17 mouse cellular contexts compared by ENCODE assay signal in the genomic region with DNA sequence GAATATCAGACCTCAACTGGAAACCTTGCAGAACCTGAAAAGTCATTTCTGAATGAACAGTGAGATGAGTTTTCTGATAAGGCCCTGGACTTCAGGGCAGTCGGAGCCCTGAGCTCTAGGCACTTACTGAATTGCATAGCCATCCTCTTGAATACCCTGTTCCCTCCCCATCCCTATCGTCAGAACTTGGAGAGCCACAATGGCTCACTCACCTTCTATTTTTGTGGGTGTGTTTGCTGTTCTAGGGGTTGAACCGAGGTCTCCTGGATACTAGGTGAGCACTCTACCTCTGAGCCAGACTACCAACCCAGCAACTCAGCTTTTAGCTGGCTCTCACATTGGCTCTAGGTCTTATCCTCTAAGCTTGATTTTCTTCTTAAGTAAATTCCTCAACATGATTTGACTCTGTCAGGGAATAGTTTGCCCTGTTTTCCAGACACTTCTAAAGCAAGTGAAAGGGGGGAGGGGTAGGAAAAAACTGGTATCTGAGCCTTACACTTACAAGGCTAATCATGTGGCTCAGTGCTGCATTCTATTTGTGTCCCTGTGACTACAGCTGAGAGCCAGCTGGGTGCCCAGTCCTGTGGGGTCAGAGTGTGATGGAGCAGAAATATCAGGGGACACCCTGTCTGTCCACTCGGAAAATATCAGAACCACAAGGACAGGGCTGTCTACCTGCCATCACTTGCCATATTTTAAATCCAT.
A peak's percentile ranks its signal among the peaks of the same experiment; 100 is the strongest.
DNase-seq lines count a peak whose midpoint lies in the region; ATAC-seq and TF ChIP-seq lines count a peak whose summit lies in the region.
"Had no signal": no experiment of that assay in that cellular context is flagged by ENCODE, and none has a peak within 500 bp of the region (broad histone marks: within the 10 kb centered on the region; RNA-seq: fewer than 3 reads in every experiment).

No protein-coding gene starts in this region.

- peak; percentile 96 for TF ChIP-seq EP300 in heart, adult 2 months (IDR thresholded peaks at IDR 0.05; ENCODE audit: insufficient read depth, low read depth, low read length)
- peak; percentile 94 for TF ChIP-seq EP300 in heart, postnatal 0 days (IDR thresholded peaks at IDR 0.05; ENCODE audit: low read depth)

- no peaks in the 10 kb centered on the region for H3K27me3 ChIP-seq in heart, adult 2 months (ENCODE audit: control insufficient read depth, insufficient read depth, low read length)
- H3K27me3 ChIP-seq in heart, postnatal 0 days (ENCODE audit: control insufficient read depth, insufficient read depth, low read length) = no peaks in the 10 kb centered on the region
- H3K27me3 ChIP-seq: embryonic facial prominence, embryonic 13.5 days; forebrain, embryonic 12.5 days; hindbrain, embryonic 15.5 days had no signal

- peak; percentile 98 for DNase-seq in heart, adult 11 months
- DNase-seq in heart, postnatal 25 days (ENCODE audit: low spot score) = no peak
- peak; percentile 39 for DNase-seq in adipocyte (ENCODE audit: low spot score)
- DNase-seq in heart, adult 2 months = peak in 1 of 2 experiments; percentile 70
- DNase-seq in heart, postnatal 0 days (ENCODE audit: low spot score) = peak; percentile 85
- DNase-seq in spleen, postnatal 14 days (ENCODE audit: low spot score in 2 of 2) = no peak
- no peak for DNase-seq in layer of hippocampus, postnatal 10 days (ENCODE audit: low spot score in 2 of 2)
- DNase-seq: adrenal gland, postnatal 10 days; cerebellum, postnatal 36 days; kidney, adult 8-10 months; lung, postnatal 36 days; midbrain, embryonic 14.5 days; thymus, postnatal 25 days had no signal

- peak overlapping the region; percentile 5; the same call in 1 of the 2 replicates for H3K4me2 ChIP-seq in heart, postnatal 0 days (ENCODE audit: low read depth, low read length)
- H3K4me2 ChIP-seq: embryonic facial prominence, embryonic 13.5 days; forebrain, embryonic 12.5 days; hindbrain, embryonic 15.5 days had no signal

- no peak overlapping the region for H3K4me3 ChIP-seq in heart, adult 2 months
- no peak overlapping the region for H3K4me3 ChIP-seq in heart, postnatal 0 days (ENCODE audit: low read depth, low read length)
- H3K4me3 ChIP-seq: embryonic facial prominence, embryonic 13.5 days; forebrain, embryonic 12.5 days; hindbrain, embryonic 15.5 days had no signal

- 47% methylated on average over 4 of the region's 4 CpGs for WGBS in heart, adult 2 months
- WGBS in heart, postnatal 0 days = 27% methylated on average over 4 of the region's 4 CpGs

- H3K36me3 ChIP-seq in heart, adult 2 months (ENCODE audit: control insufficient read depth, insufficient read depth, low read length) = peaks cover 20% of the 10 kb centered on the region
- no peaks in the 10 kb centered on the region for H3K36me3 ChIP-seq in heart, postnatal 0 days (replicated peaks; ENCODE audit: control insufficient read depth, insufficient read depth, low read length)
- H3K36me3 ChIP-seq: embryonic facial prominence, embryonic 13.5 days; forebrain, embryonic 12.5 days; hindbrain, embryonic 15.5 days had no signal

- intact Hi-C loops in heart, postnatal 25 days (cut with DNase I) = loop anchor here (2.0 kb wide), 1 partner anchor 31 kb away; no protein-coding TSS in a partner anchor
- intact Hi-C loops in heart, adult 2 months (cut with DNase I) = loop anchor here (2.0 to 5.0 kb wide), 2 partner anchors 33 to 35 kb away; no protein-coding TSS in a partner anchor

- no peak for TF ChIP-seq CTCF in heart, adult 2 months (IDR thresholded peaks at IDR 0.05)
- TF ChIP-seq CTCF in heart, postnatal 0 days (IDR thresholded peaks at IDR 0.05; ENCODE audit: low read depth) = no peak

- peak; percentile 41; the same call in 1 of the 2 replicates for TF ChIP-seq POLR2A in heart, adult 2 months (IDR thresholded peaks at IDR 0.05; ENCODE audit: insufficient read depth, low read depth, low read length)

- no peaks in the 10 kb centered on the region for H3K9me3 ChIP-seq in heart, postnatal 0 days (replicated peaks; ENCODE audit: control insufficient read depth, low read length)
- H3K9me3 ChIP-seq: embryonic facial prominence, embryonic 13.5 days; forebrain, embryonic 12.5 days; hindbrain, embryonic 15.5 days had no signal

- peak; percentile 87 for ATAC-seq in heart, postnatal 0 days (ENCODE audit: insufficient read depth, low read depth)
- no peak for ATAC-seq in megakaryocyte-erythroid progenitor cell, adult 5-6 weeks (replicated peaks; ENCODE audit: low FRiP score, low TSS enrichment, poor library complexity, severe bottlenecking)

- peaks cover 21% of the 10 kb centered on the region for H3K4me1 ChIP-seq in heart, adult 2 months (ENCODE audit: control insufficient read depth, insufficient read depth, low read length)
- peaks cover 53% of the 10 kb centered on the region for H3K4me1 ChIP-seq in heart, postnatal 0 days (ENCODE audit: control insufficient read depth, insufficient read depth)
- H3K4me1 ChIP-seq: forebrain, embryonic 12.5 days had no signal

- H3K79me2 ChIP-seq in heart, adult 2 months (replicated peaks; ENCODE audit: control insufficient read depth, insufficient read depth, low read length) = no peaks in the 10 kb centered on the region; the same call in 1 of the 2 replicates

- peak overlapping the region; percentile 90 for H3K27ac ChIP-seq in heart, adult 2 months
- H3K27ac ChIP-seq in heart, postnatal 0 days (ENCODE audit: low read depth) = peak overlapping the region; percentile 95
- H3K27ac ChIP-seq: embryonic facial prominence, embryonic 13.5 days; forebrain, embryonic 12.5 days; hindbrain, embryonic 15.5 days had no signal

- no peak overlapping the region for H3K9ac ChIP-seq in heart, adult 2 months (ENCODE audit: low read depth, low read length)
- peak overlapping the region; percentile 21 for H3K9ac ChIP-seq in heart, postnatal 0 days (replicated peaks; ENCODE audit: low read depth, low read length)
- H3K9ac ChIP-seq: embryonic facial prominence, embryonic 13.5 days; forebrain, embryonic 12.5 days; hindbrain, embryonic 15.5 days had no signal

Comparison
In these comparisons a context has a peak if more than half of its experiments do, and no peak if none do; other contexts are left out.
1. DNase-seq: peak in heart, adult 11 months (single experiment), adipocyte (single experiment) and heart, postnatal 0 days (single experiment); none in heart, postnatal 25 days (single experiment), spleen, postnatal 14 days (0 of 2) and layer of hippocampus, postnatal 10 days (0 of 2).